Mouse (Mus musculus): ENCODE results near the gene Slc36a4.

DNA sequence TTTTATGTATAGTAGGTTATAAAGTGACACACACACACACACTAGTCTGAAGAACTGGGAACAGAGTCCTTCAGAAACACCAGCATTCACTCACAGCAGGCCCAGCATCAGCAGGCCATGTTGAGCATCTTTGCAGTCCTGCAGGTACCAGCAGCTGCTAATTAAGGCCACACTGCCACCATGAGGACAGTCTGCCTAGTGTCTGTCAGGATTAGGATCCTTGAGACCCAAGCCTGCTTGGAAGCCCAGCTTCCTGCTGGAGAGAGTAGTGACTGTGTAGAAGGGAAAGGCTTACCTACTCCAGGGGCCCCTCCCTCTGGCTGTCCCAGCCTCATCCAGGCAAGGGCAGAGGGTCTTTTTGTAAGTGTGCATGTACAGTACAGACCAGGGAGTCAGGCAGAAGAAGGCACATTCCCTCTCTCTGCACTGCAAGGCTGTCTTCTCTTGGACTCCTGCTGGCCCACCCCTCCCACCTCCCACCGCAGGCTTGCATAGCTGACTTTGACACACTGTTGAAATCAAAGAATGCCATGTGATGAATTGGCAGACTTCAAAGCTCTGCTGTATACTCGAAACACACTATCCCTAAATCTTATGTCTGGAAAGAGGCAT, 27.6 kb upstream of the Slc36a4 start:
- TF ChIP-seq POLR2A (IDR thresholded peaks at IDR 0.05; ENCODE audit: low read depth, low read length) (no peak), CTCF (conservative IDR thresholded peaks at IDR 0.05; ENCODE audit: insufficient read depth, insufficient read length, low read depth, low read length) (peak; percentile 99; the same call in 1 of the 2 replicates)

Data from kidney, adult 2 months (tissue).